Mouse (Mus musculus) limb, embryonic 15.5 days (tissue): ENCODE results near the gene Slfn14. TPM values are rescaled to one million over a fixed set of nuclear protein-coding genes. Genes with fewer than 3 reads are reported as not detected.

Experiments
- ATAC-seq: fragments of 200-750 bp; cut with Nextera tagmentation; 2 replicates; pipeline ENCODE4 v1.8.0; 2017; ENCODE audit warnings: low read depth, moderate TSS enrichment; ENCODE audit not compliant: insufficient number of reproducible peaks, low FRiP score, low TSS enrichment
- H3K27ac ChIP-seq: fragments of 300-500 bp; sonication (generic); 2 replicates; pipeline ENCODE4 v1.5.1; 2015; ENCODE audit warnings: moderate library complexity, mild to moderate bottlenecking, inconsistent platforms
- H3K27me3 ChIP-seq: fragments of 300-500 bp; sonication (generic); 2 replicates; pipeline ENCODE4 v1.6.1; 2015; ENCODE audit warnings: inconsistent platforms
- H3K36me3 ChIP-seq: fragments of 300-500 bp; sonication (generic); 2 replicates; pipeline ENCODE4 v1.6.1; 2015; ENCODE audit warnings: inconsistent platforms
- H3K4me1 ChIP-seq: fragments of 300-500 bp; sonication (generic); 2 replicates; pipeline ENCODE4 v1.6.1; 2015; ENCODE audit warnings: inconsistent platforms
- H3K4me2 ChIP-seq: fragments of 300-500 bp; sonication (generic); 2 replicates; pipeline ENCODE4 v1.6.1; 2015; ENCODE audit warnings: mild to moderate bottlenecking, inconsistent platforms
- H3K4me3 ChIP-seq: fragments of 300-500 bp; sonication (generic); 2 replicates; pipeline ENCODE4 v1.5.1; 2015; ENCODE audit warnings: mild to moderate bottlenecking, inconsistent platforms
- H3K9ac ChIP-seq: fragments of 300-500 bp; sonication (generic); 2 replicates; pipeline ENCODE4 v1.6.1; 2015; ENCODE audit warnings: inconsistent platforms
- H3K9me3 ChIP-seq: fragments of 300-500 bp; sonication (generic); 2 replicates; pipeline ENCODE4 v1.6.1; 2016; ENCODE audit warnings: inconsistent platforms
- WGBS: fragments of 180-500 bp; shearing (Covaris S2); methylation state at CpG from one replicate; pipeline ENCODE4 v1.1.7; 2015; 5-methylcytosine and 5-hydroxymethylcytosine counted together
- polyA plus RNA-seq: library from polyadenylated mRNA; unstranded; fragments of >200 nt; fragmentation: Nextera tagmentation; extraction: Ambion mirVana; gene quantifications from 2 replicates; pipeline ENCODE4 v1.2.1, GENCODE M21; 2015

The Slfn14 gene
- polyA plus RNA-seq, 1 experiment from 2014 or later = 0.18 TPM

- Histone ChIP-seq H3K4me3 (no peak overlapping the region), H3K9me3 (no peaks in the 10 kb centered on the region), H3K36me3 (peaks cover 22% of the 10 kb centered on the region), H3K4me1 (peaks cover 29% of the 10 kb centered on the region), H3K4me2 (no peak overlapping the region), H3K27ac (no peak overlapping the region), H3K9ac (no peak overlapping the region), H3K27me3 (no peaks in the 10 kb centered on the region)
- ATAC-seq = no peak
- 84% methylated on average over 9 of the region's 9 CpGs for WGBS
These were observed 13.2 kb upstream of the Slfn14 start for GRCm38 (mm10) chr11:83299724-83300123.

DNA sequence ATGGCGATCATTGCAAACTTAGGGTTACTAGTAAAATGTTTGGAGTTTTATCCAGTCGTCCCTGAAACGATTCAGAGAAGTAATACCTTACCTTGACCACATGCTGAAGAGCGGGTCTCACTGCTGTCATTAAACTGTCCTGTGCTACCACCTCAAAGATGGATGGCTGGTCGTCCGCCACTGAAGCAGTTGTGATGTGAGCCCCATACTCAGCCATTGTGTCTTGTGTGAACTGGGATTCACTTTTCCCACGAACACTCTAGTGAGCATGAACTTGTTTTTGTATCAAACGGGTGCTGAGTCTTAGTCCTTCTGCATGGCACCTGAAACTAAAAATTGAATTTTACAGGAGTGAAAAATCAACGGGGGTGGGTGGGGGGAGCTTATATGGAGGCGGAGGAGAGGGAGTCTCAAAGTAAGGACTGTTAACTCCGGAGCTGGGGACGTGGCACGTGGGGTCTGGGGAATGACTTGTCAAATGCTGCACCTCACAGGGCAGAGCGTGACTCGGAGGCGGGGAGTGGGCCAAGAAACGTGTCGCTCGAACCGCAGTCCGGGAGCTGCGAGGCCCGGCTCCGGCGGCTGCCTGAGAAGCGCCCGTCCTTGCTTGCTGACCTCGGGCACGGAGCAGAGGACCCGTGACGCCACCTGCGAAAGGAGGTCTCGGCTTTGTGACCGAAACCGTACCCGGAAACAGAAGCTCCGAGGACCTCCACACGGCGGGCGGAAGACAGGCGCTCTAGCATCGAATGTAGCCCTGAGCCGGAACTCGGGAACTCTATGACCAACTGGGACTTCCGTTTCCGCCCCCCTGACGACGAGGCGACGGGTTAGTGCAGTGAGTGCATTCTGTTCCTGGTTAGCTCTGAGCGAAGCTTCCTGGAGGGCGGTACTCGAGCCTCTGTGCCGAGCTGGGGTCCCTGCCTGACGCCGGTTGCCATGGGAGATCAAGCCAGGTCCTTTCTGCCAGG is 12.0 kb upstream of the Slfn14 start, which contains the start of gene Ap2b1:
TSS of gene Ap2b1 (plus strand) at position 800 of the 971 bp plus-strand sequence.
- peaks cover 22% of the 10 kb centered on the region for H3K4me1 ChIP-seq
- no peaks in the 10 kb centered on the region for H3K27me3 ChIP-seq
- H3K36me3 ChIP-seq = peaks cover 22% of the 10 kb centered on the region
- H3K9ac ChIP-seq = peak within 1 kb of the TSS; percentile 79
- H3K4me2 ChIP-seq = peak within 1 kb of the TSS; percentile 72
- H3K27ac ChIP-seq = peak within 1 kb of the TSS; percentile 91
- whole genome bisulfite sequencing = 2% methylated on average over 55 of the region's 56 CpGs
- peak; percentile 93 for ATAC-seq
- H3K9me3 ChIP-seq = no peaks in the 10 kb centered on the region
- peak within 1 kb of the TSS; percentile 78 for H3K4me3 ChIP-seq

DNA sequence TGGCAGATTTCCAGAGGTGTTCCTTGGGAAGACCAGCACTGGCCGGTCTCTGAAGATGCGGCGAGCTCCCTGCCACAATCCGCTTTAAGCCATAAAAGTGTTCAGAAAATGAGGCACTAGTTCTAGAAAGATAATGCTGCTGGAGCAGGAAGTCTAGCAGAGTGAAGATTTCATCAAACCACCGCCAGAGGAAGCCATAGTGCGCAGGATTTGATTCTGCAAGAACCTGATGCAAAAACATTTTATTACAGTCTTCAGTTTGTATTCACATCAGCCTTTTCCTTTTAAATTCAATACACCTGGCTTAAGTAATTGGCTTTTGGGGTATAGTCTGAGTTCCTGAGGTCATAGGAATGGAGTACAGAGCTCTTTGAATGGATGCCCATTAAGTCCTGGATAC is 11.3 kb upstream of the Slfn14 start:
- Histone ChIP-seq H3K4me1 (peaks cover 27% of the 10 kb centered on the region), H3K27ac (peak overlapping the region; percentile 91), H3K27me3 (no peaks in the 10 kb centered on the region), H3K4me3 (peak overlapping the region; percentile 78), H3K9me3 (no peaks in the 10 kb centered on the region), H3K36me3 (peaks cover 22% of the 10 kb centered on the region), H3K9ac (peak overlapping the region; percentile 79), H3K4me2 (peak overlapping the region; percentile 72)
- ATAC-seq = no peak
- 77% methylated on average over 6 of the region's 6 CpGs for WGBS

DNA sequence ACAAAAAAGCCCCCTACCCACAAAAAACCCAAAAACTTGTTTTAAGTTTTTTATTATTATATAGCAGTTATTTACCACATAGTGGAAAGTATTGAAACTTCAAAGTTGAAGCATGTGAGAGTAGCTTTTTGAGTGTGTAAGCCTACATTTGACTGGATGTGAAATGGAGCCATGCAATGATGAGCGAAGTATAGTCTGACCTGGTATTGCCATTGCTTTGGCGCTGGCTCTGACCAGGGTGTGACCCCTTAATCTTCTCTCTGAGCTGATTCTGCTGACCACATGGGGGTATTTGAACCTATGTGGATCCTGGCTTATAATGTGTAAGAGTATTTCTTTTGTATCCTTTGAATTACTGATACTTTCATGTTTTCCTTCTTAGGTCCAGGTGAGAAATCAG is 7.6 kb upstream of the Slfn14 start:
- H3K4me1 ChIP-seq = peaks cover 34% of the 10 kb centered on the region
- H3K27ac ChIP-seq = no peak overlapping the region
- WGBS = 90% methylated on average over 2 of the region's 2 CpGs
- no peaks in the 10 kb centered on the region for H3K9me3 ChIP-seq
- H3K36me3 ChIP-seq = peaks cover 22% of the 10 kb centered on the region
- H3K27me3 ChIP-seq = no peaks in the 10 kb centered on the region
- no peak overlapping the region for H3K4me3 ChIP-seq
- no peak for ATAC-seq
- H3K9ac ChIP-seq = no peak overlapping the region
- H3K4me2 ChIP-seq = no peak overlapping the region

DNA sequence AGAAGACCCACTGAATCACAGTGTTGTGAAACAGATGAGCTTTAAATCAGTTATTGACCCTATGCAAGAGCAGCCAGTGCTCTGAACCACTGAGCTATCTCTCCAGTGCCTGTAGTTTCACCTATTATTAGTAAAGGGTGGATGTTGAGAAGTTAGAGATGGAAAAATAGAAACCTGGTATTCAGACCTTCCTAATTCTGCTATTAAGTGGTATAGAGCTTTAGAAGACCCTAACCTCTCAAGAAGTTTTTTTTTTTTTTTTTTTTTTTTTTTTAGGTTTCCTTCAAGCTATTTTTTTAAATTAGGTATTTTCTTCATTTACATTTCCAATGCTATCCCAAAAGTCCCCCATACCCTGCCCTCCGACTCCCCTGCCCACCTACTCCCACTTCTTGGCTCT is 6.7 kb upstream of the Slfn14 start:
- Histone ChIP-seq H3K4me2 (peak overlapping the region; percentile 70), H3K4me1 (peaks cover 33% of the 10 kb centered on the region), H3K27ac (no peak overlapping the region), H3K36me3 (peaks cover 22% of the 10 kb centered on the region), H3K4me3 (peak overlapping the region; percentile 65), H3K27me3 (no peaks in the 10 kb centered on the region), H3K9ac (no peak overlapping the region), H3K9me3 (no peaks in the 10 kb centered on the region)
- 86% methylated on average over 1 of the region's 1 CpGs for WGBS
- no peak for ATAC-seq

- peaks cover 20% of the 10 kb centered on the region for H3K36me3 ChIP-seq
- no peaks in the 10 kb centered on the region for H3K27me3 ChIP-seq
- WGBS = 3% methylated on average over 5 of the region's 5 CpGs
- peak overlapping the region; percentile 65 for H3K4me3 ChIP-seq
- H3K9ac ChIP-seq = peak overlapping the region; percentile 57
- ATAC-seq = no peak
- H3K4me1 ChIP-seq = peaks cover 23% of the 10 kb centered on the region
- peak overlapping the region; percentile 70 for H3K4me2 ChIP-seq
- peak overlapping the region; percentile 85; the same call in 1 of the 2 replicates for H3K27ac ChIP-seq
- no peaks in the 10 kb centered on the region for H3K9me3 ChIP-seq
These were observed 5.7 kb upstream of the Slfn14 start for GRCm38 (mm10) chr11:83292251-83292587.

GRCm38 (mm10) chr11:83291375-83292250 is 5.1 kb upstream of the Slfn14 start:
- peak; percentile 100 for ATAC-seq
- Histone ChIP-seq H3K4me2 (peak overlapping the region; percentile 70), H3K4me3 (peak overlapping the region; percentile 65), H3K9me3 (no peaks in the 10 kb centered on the region), H3K27me3 (no peaks in the 10 kb centered on the region), H3K27ac (peak overlapping the region; percentile 85), H3K36me3 (peaks cover 15% of the 10 kb centered on the region), H3K4me1 (peaks cover 19% of the 10 kb centered on the region), H3K9ac (peak overlapping the region; percentile 57)
- WGBS = under 1% methylated on average over 37 of the region's 38 CpGs

GRCm38 (mm10) chr11:83289633-83290032 is 3.1 kb upstream of the Slfn14 start:
- Histone ChIP-seq H3K4me2 (no peak overlapping the region), H3K27ac (no peak overlapping the region), H3K4me1 (peaks cover 17% of the 10 kb centered on the region), H3K27me3 (no peaks in the 10 kb centered on the region), H3K4me3 (no peak overlapping the region), H3K36me3 (no peaks in the 10 kb centered on the region), H3K9me3 (no peaks in the 10 kb centered on the region), H3K9ac (no peak overlapping the region)
- no peak for ATAC-seq
- 76% methylated on average over 2 of the region's 2 CpGs for WGBS

DNA sequence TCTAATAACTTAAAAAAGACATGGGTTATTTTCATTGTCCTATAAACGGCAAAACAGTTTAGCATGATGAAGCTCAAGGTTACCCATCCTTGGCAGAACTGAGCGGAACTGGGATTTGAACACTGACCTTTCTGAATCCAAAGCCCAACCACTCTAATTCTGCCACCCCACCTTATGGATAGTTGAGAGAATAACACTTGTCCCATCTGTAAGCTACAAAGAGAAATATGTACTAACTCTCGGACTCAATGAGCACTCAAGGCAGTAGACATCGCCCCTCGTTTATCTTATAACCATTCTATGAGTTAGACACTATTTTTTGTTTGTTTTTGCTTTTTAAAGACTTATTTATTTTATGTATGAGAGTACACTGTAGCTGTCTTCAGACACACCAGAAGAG is 2.5 kb upstream of the Slfn14 start:
- no peak overlapping the region for H3K27ac ChIP-seq
- H3K9ac ChIP-seq = no peak overlapping the region
- no peaks in the 10 kb centered on the region for H3K36me3 ChIP-seq
- H3K4me1 ChIP-seq = peaks cover 17% of the 10 kb centered on the region
- ATAC-seq = no peak
- H3K4me3 ChIP-seq = no peak overlapping the region
- H3K27me3 ChIP-seq = no peaks in the 10 kb centered on the region
- WGBS = 93% methylated on average over 5 of the region's 5 CpGs
- no peak overlapping the region for H3K4me2 ChIP-seq
- no peaks in the 10 kb centered on the region for H3K9me3 ChIP-seq

DNA sequence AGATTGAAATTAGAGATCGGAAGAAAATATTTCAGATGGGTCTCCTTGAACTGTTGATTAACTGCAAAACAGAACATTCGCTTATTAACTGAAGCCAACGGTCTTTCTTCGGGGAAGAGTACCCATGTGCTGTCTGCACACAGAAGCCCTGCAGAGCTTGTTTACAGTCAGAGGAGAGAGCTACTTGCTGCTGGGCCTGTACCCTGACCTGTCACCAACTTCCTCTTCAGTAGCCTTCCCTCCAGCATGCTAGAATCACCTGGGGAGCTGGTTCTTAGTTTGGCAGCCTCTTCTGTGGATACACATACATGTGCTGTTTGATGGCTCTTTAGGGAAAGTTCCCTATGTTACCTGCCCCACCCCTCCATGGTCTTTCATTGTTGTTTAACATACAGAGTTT is 899 bp downstream of the Slfn14 start:
- no peaks in the 10 kb centered on the region for H3K9me3 ChIP-seq
- ATAC-seq = no peak
- 86% methylated on average over 4 of the region's 4 CpGs for WGBS
- no peaks in the 10 kb centered on the region for H3K4me1 ChIP-seq
- no peaks in the 10 kb centered on the region for H3K36me3 ChIP-seq
- no peak overlapping the region for H3K4me2 ChIP-seq
- no peak overlapping the region for H3K27ac ChIP-seq
- H3K9ac ChIP-seq = no peak overlapping the region
- H3K27me3 ChIP-seq = no peaks in the 10 kb centered on the region
- H3K4me3 ChIP-seq = no peak overlapping the region

- no peak for ATAC-seq
- Histone ChIP-seq H3K4me3 (no peak overlapping the region), H3K4me1 (no peaks in the 10 kb centered on the region), H3K9me3 (no peaks in the 10 kb centered on the region), H3K4me2 (no peak overlapping the region), H3K27me3 (no peaks in the 10 kb centered on the region), H3K9ac (no peak overlapping the region), H3K36me3 (no peaks in the 10 kb centered on the region), H3K27ac (no peak overlapping the region)
- WGBS = 57% methylated on average over 2 of the region's 2 CpGs
These were observed 4.4 kb downstream of the Slfn14 start for GRCm38 (mm10) chr11:83282084-83282483.

- H3K4me1 ChIP-seq = no peaks in the 10 kb centered on the region
- H3K4me2 ChIP-seq = no peak overlapping the region
- ATAC-seq = no peak
- H3K27me3 ChIP-seq = no peaks in the 10 kb centered on the region
- no peak overlapping the region for H3K27ac ChIP-seq
- H3K9me3 ChIP-seq = no peaks in the 10 kb centered on the region
- H3K36me3 ChIP-seq = no peaks in the 10 kb centered on the region
- no peak overlapping the region for H3K4me3 ChIP-seq
- no peak overlapping the region for H3K9ac ChIP-seq
- WGBS = 73% methylated on average over 6 of the region's 6 CpGs
These were observed 6.8 kb downstream of the Slfn14 start for GRCm38 (mm10) chr11:83279691-83280090.
